Mouse (Mus musculus) lung, postnatal 0 days (tissue): ENCODE results near the gene Hectd4. TPM values are rescaled to one million over a fixed set of nuclear protein-coding genes. Genes with fewer than 3 reads are reported as not detected.
"Not testable (repeated sequence)": the region's sequence is repeated elsewhere in the genome, so short reads cannot be mapped to it uniquely, and the experiment has no call there.

Experiments
- ATAC-seq: fragments of 200-750 bp; cut with Nextera tagmentation; 2 replicates; pipeline ENCODE4 v1.8.0; 2017; ENCODE audit warnings: moderate library complexity
- DNase-seq: peaks from one replicate; pipeline ENCODE4 v3.0.0-alpha.2; 2016; ENCODE audit warnings: low spot score
- H3K27ac ChIP-seq: fragments of 300-500 bp; sonication (generic); 2 replicates; pipeline ENCODE4 v1.5.1; 2014; ENCODE audit warnings: antibody characterized with exemption, mild to moderate bottlenecking, low read length, mixed read lengths
- H3K27me3 ChIP-seq: fragments of 300-500 bp; sonication (generic); replicated peaks from 2 replicates; pipeline ENCODE4 v1.6.1; 2014; ENCODE audit warnings: low read length, mixed read lengths; ENCODE audit not compliant: insufficient read depth
- H3K36me3 ChIP-seq: fragments of 300-500 bp; sonication (generic); 2 replicates; pipeline ENCODE4 v1.6.1; 2014; ENCODE audit warnings: low read length, mixed read lengths; ENCODE audit not compliant: insufficient read depth
- H3K4me1 ChIP-seq: fragments of 300-500 bp; sonication (generic); 2 replicates; pipeline ENCODE4 v1.6.1; 2014; ENCODE audit warnings: antibody characterized with exemption, low read depth, low read length, mixed read lengths; ENCODE audit not compliant: insufficient read depth
- H3K4me2 ChIP-seq: fragments of 300-500 bp; sonication (generic); replicated peaks from 2 replicates; pipeline ENCODE4 v1.6.1; 2014; ENCODE audit warnings: low read depth, mild to moderate bottlenecking, low read length, moderate library complexity, mixed read lengths
- H3K4me3 ChIP-seq: fragments of 300-500 bp; sonication (generic); 2 replicates; pipeline ENCODE4 v1.5.1; 2014; ENCODE audit warnings: low read depth, low read length
- H3K9ac ChIP-seq: fragments of 300-500 bp; sonication (generic); replicated peaks from 2 replicates; pipeline ENCODE4 v1.6.1; 2014; ENCODE audit warnings: low read depth, mild to moderate bottlenecking
- H3K9me3 ChIP-seq: fragments of 300-500 bp; sonication (generic); 2 replicates; pipeline ENCODE4 v1.6.1; 2016; ENCODE audit warnings: low read length, mixed read lengths
- CTCF ChIP-seq: IDR thresholded peaks from 2 replicates; pipeline ENCODE4 v1.5.1; 2016; ENCODE audit warnings: antibody characterized with exemption, mild to moderate bottlenecking
- EP300 ChIP-seq: IDR thresholded peaks from 2 replicates; pipeline ENCODE4 v1.6.1; 2016; ENCODE audit warnings: antibody characterized with exemption, mild to moderate bottlenecking, control low read depth
- WGBS: fragments of 180-500 bp; shearing (Covaris S2); extraction: QIAGEN DNeasy Blood & Tissue Kit; methylation state at CpG from one replicate; pipeline ENCODE4 v1.1.7; 2014; 5-methylcytosine and 5-hydroxymethylcytosine counted together
- polyA plus RNA-seq: library from polyadenylated mRNA; unstranded; fragments of >200 nt; fragmentation: Nextera tagmentation; extraction: Ambion mirVana; gene quantifications from 2 replicates; pipeline ENCODE4 v1.2.1, GENCODE M21; 2015

The Hectd4 gene
- polyA plus RNA-seq, 1 experiment from 2014 or later = 2.5 TPM

DNA sequence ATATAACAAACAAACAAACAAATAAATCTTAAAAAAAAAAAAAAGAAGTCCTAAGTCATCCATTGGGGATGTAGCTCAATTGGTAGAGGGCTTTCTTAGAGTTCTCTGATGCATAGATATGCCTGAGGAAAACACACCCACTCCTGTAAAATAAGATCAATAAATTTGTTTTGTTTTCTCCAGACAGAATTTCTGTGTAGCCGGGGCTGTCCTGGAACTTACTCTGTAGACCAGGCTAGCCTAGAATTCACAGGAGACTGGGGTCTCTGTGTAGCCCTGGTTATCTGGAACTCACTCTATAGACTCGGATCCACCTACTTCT is 2.7 kb upstream of the Hectd4 start:
- H3K36me3 ChIP-seq = no peaks in the 10 kb centered on the region; the same call in 1 of the 2 replicates
- H3K27me3 ChIP-seq = no peaks in the 10 kb centered on the region
- no peak overlapping the region for H3K9ac ChIP-seq
- WGBS = 90% methylated on average over 2 of the region's 2 CpGs
- ATAC-seq (no peak), DNase-seq (no peak)
- TF ChIP-seq CTCF (no peak), EP300 (no peak)
- no peak overlapping the region for H3K27ac ChIP-seq
- no peak overlapping the region for H3K4me2 ChIP-seq
- no peaks in the 10 kb centered on the region for H3K4me1 ChIP-seq
- no peaks in the 10 kb centered on the region for H3K9me3 ChIP-seq
- H3K4me3 ChIP-seq = no peak overlapping the region

DNA sequence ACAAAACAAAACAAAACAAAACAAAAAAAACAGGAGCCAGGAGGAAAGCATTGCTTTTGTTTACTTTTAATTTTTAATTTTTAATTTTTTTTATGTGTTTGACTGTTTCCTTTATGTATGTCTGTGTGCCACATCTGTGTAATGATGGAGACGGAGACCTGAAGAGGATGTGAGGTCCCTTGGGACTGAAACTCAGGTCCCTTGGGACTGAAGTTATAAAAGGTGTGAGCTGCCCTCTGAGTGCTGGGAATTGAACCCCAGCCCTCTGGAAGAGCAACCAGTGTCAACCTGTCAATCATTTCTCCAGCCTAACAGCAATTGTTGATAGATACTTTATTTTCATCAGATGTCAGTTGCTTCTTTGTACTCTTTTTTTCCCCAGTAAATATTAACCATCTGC is 829 bp upstream of the Hectd4 start:
- Histone ChIP-seq H3K4me1 (no peaks in the 10 kb centered on the region), H3K4me3 (no peak overlapping the region), H3K9me3 (no peaks in the 10 kb centered on the region), H3K4me2 (no peak overlapping the region), H3K27ac (no peak overlapping the region), H3K27me3 (no peaks in the 10 kb centered on the region), H3K9ac (no peak overlapping the region), H3K36me3 (no peaks in the 10 kb centered on the region)
- WGBS = 77% methylated on average over 1 of the region's 1 CpGs
- no peak for DNase-seq
- no peak for ATAC-seq
- no peak for TF ChIP-seq CTCF
- TF ChIP-seq EP300 = no peak

DNA sequence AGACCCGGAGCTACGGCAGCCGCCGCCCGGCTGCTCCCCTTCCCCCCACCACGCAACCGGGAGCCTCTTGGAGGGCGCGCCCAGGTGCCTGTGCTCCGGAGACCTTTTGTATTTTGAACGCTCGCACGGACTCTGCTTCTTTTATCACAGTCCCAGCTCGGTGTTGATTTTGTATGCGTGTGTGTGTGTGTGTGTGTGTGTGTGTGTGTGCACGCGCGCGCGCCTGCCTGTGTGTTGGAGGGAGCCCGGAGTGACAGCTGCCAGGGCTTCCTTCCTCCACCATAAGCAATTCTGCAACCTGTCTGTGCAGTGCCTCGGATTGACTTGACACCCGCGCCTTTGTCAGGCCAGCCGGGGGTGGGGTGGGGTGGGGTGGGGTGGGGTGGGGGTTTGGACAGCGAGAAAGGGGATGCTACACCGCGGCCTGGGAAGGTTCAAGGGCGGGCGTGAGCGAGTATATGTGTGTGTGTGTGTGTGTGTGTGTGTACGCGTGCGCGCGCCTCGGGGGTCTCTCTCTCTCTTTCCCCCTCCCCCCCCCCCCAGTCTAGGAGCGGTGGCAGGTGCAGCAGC is 798 bp downstream of the Hectd4 start:
- H3K36me3 ChIP-seq = no peaks in the 10 kb centered on the region
- H3K27me3 ChIP-seq = no peaks in the 10 kb centered on the region
- TF ChIP-seq EP300 (no peak), CTCF (no peak)
- no peaks in the 10 kb centered on the region for H3K4me1 ChIP-seq
- H3K4me3 ChIP-seq = peak overlapping the region; percentile 97
- no peaks in the 10 kb centered on the region for H3K9me3 ChIP-seq
- H3K4me2 ChIP-seq = peak overlapping the region; percentile 88
- ATAC-seq (peak; percentile 18), DNase-seq (peak; percentile 52)
- H3K27ac ChIP-seq = peak overlapping the region; percentile 80
- WGBS = 1% methylated on average over 24 of the region's 38 CpGs
- H3K9ac ChIP-seq = peak overlapping the region; percentile 75

DNA sequence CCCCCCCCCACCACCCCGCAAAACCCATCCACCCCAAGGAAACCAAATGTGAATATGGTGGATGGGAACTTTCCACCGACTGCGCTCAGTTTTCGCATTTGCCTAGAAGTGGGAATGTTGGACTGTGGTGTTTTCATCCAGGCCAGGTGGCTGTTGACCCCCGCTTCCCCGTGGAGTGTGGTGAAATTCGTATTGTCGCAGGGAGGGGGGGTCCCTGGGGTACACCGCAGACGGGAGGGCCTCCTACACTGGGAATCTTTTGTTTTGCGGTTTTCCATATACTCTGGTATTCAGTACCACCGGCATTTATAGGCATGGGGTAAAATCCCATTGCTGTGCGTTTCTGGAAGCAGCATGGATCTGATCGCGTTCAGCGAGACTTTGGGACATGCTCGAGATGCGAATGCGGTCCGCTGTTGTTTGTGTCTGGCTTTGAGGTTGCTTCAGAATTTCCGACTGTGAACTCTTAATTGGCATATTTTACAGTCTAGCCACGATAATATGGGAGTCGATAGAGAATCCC is 1.4 kb downstream of the Hectd4 start:
- no peaks in the 10 kb centered on the region for H3K4me1 ChIP-seq
- DNase-seq (no peak), ATAC-seq (no peak)
- 20% methylated on average over 21 of the region's 23 CpGs for WGBS
- no peak for TF ChIP-seq CTCF
- no peak for TF ChIP-seq EP300
- H3K4me3 ChIP-seq = peak overlapping the region; percentile 97
- H3K27ac ChIP-seq = no peak overlapping the region
- no peaks in the 10 kb centered on the region for H3K9me3 ChIP-seq
- no peaks in the 10 kb centered on the region for H3K36me3 ChIP-seq
- peak overlapping the region; percentile 88 for H3K4me2 ChIP-seq
- 0 out of 2 replicates have a peak overlapping the region, but pooled peaks have one; percentile 8 for H3K9ac ChIP-seq
- H3K27me3 ChIP-seq = no peaks in the 10 kb centered on the region

DNA sequence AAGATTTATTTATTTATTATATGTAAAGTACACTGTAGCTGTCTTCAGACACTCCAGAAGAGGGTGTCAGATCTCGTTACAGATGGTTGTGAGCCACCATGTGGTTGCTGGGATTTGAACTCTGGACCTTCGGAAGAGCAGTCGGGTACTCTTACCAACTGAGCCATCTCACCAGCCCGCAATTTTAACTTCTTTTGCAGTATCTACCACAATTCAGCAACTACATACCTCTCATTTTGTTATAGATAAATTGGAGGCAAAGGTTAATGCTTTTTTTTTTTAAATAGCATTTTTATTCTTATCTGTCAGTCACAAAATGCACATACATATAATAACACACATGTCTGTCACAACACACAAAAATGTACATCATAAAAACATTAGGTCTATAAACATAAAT is 4.0 kb downstream of the Hectd4 start:
- H3K36me3 ChIP-seq, H3K4me3 ChIP-seq, ATAC-seq, H3K4me1 ChIP-seq, H3K4me2 ChIP-seq, H3K27me3 ChIP-seq, H3K27ac ChIP-seq, DNase-seq, H3K9ac ChIP-seq, H3K9me3 ChIP-seq: not testable (repeated sequence)
- WGBS = 87% methylated on average over 4 of the region's 4 CpGs

DNA sequence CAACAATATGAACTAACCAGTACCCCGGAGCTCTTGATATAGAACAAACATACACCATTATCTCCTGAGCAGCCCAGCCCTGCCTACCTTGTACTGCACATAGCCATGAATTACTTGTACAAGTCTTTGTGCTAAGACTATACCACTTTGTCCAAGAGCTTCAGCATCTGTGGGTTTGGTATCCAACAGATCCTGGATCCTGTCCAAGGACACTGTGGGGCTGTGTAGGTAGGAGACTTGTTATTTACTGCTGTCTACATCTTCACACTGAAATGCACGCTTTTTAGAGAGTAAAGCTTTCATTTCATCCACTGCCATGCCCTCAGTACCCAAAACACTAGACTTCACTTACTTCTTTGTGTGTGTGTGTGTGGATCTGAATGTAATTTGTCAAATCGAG is 4.8 kb downstream of the Hectd4 start:
- no peak overlapping the region for H3K27ac ChIP-seq
- no peak for DNase-seq
- H3K36me3 ChIP-seq = no peaks in the 10 kb centered on the region
- H3K9ac ChIP-seq = no peak overlapping the region
- H3K9me3 ChIP-seq = no peaks in the 10 kb centered on the region
- no peak overlapping the region for H3K4me2 ChIP-seq
- no peaks in the 10 kb centered on the region for H3K4me1 ChIP-seq
- WGBS = 88% methylated on average over 3 of the region's 3 CpGs
- H3K4me3 ChIP-seq = no peak overlapping the region
- no peak for ATAC-seq
- no peaks in the 10 kb centered on the region for H3K27me3 ChIP-seq
- TF ChIP-seq EP300 = no peak
- TF ChIP-seq CTCF = no peak

- no peak for DNase-seq
- WGBS = 76% methylated on average over 2 of the region's 2 CpGs
- no peak overlapping the region for H3K4me2 ChIP-seq
- no peak for TF ChIP-seq CTCF
- TF ChIP-seq EP300 = no peak
- H3K4me1 ChIP-seq = no peaks in the 10 kb centered on the region
- H3K9ac ChIP-seq = no peak overlapping the region
- H3K27me3 ChIP-seq = no peaks in the 10 kb centered on the region
- no peaks in the 10 kb centered on the region for H3K36me3 ChIP-seq
- H3K27ac ChIP-seq = no peak overlapping the region
- no peak overlapping the region for H3K4me3 ChIP-seq
- no peak for ATAC-seq
- H3K9me3 ChIP-seq = no peaks in the 10 kb centered on the region
Observed at GRCm38 (mm10) chr5:121225854-121226253, 5.8 kb downstream of the Hectd4 start.
